Mouse (Mus musculus): ENCODE measurements at regions not wholly inside any gene's neighbourhood (a gene's known extent, or its start where the extent isn't known, plus 50 kb on each side); places are given as distances from the start of the nearest gene placed in this dataset.

- Histone ChIP-seq H3K27me3 (ENCODE audit: insufficient read depth, low read length) (no peaks in the 10 kb centered on the region), H3K9ac (ENCODE audit: low read depth, low read length) (no peak overlapping the region), H3K27ac (no peak overlapping the region), H3K4me3 (replicated peaks; ENCODE audit: low read depth, low read length) (no peak overlapping the region), H3K4me2 (ENCODE audit: low read length) (no peak overlapping the region), H3K36me3 (ENCODE audit: insufficient read depth, low read length) (no peaks in the 10 kb centered on the region), H3K9me3 (replicated peaks; ENCODE audit: low read length) (no peaks in the 10 kb centered on the region), H3K4me1 (replicated peaks; ENCODE audit: insufficient read depth, low read length) (no peaks in the 10 kb centered on the region)
- ATAC-seq (replicated peaks; ENCODE audit: low FRiP score, low read depth) (no peak), DNase-seq (ENCODE audit: low spot score) (peak; percentile 78)
- 55% methylated on average over 2 of the region's 2 CpGs for WGBS
- no peak for TF ChIP-seq CTCF (IDR thresholded peaks at IDR 0.05; ENCODE audit: low read depth)
Measured at GRCm38 (mm10) chr10:30066692-30067091, 133.7 kb downstream of the Cenpw start.

DNA sequence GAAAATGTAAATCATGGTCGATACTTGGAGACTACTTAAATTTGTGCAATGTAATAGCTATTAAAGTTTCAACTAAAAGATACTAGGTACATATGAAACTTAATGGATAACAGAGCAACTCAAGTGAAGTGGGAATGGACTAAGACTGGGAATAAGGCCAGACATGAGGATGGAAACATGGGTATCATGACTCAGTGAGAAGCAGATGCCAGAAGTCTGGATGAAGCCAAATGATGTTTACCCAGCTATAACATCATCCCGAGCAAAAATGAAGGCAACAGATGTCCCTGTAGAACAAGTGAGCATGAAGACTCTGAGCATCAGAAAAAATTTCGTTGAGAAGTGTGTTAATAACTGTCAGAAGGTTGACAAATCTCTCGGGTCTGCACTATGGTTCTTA is 169.7 kb downstream of the Cenpw start:
- no peak for TF ChIP-seq CTCF (IDR thresholded peaks at IDR 0.05; ENCODE audit: low read depth)
- Histone ChIP-seq H3K36me3 (ENCODE audit: insufficient read depth, low read length) (no peaks in the 10 kb centered on the region), H3K27ac (no peak overlapping the region), H3K27me3 (ENCODE audit: insufficient read depth, low read length) (no peaks in the 10 kb centered on the region), H3K9me3 (replicated peaks; ENCODE audit: low read length) (no peaks in the 10 kb centered on the region), H3K9ac (ENCODE audit: low read depth, low read length) (no peak overlapping the region), H3K4me3 (replicated peaks; ENCODE audit: low read depth, low read length) (no peak overlapping the region), H3K4me1 (replicated peaks; ENCODE audit: insufficient read depth, low read length) (no peaks in the 10 kb centered on the region), H3K4me2 (ENCODE audit: low read length) (no peak overlapping the region)
- DNase-seq (ENCODE audit: low spot score) (no peak), ATAC-seq (replicated peaks; ENCODE audit: low FRiP score, low read depth) (no peak)
- 64% methylated on average over 4 of the region's 4 CpGs for WGBS

GRCm38 (mm10) chr10:30002950-30003636 is 197.3 kb downstream of the Cenpw start:
- no peak overlapping the region for H3K4me3 ChIP-seq (replicated peaks; ENCODE audit: low read depth, low read length)
- H3K9ac ChIP-seq (ENCODE audit: low read depth, low read length) = no peak overlapping the region
- H3K9me3 ChIP-seq (replicated peaks; ENCODE audit: low read length) = no peaks in the 10 kb centered on the region
- no peak for TF ChIP-seq CTCF (IDR thresholded peaks at IDR 0.05; ENCODE audit: low read depth)
- no peaks in the 10 kb centered on the region for H3K27me3 ChIP-seq (ENCODE audit: insufficient read depth, low read length)
- H3K4me2 ChIP-seq (ENCODE audit: low read length) = no peak overlapping the region
- 29% methylated on average over 6 of the region's 6 CpGs for WGBS
- no peaks in the 10 kb centered on the region for H3K36me3 ChIP-seq (ENCODE audit: insufficient read depth, low read length)
- ATAC-seq (replicated peaks; ENCODE audit: low FRiP score, low read depth) (peak; percentile 52; the same call in 1 of the 2 replicates), DNase-seq (ENCODE audit: low spot score) (peak; percentile 78)
- no peak overlapping the region for H3K27ac ChIP-seq
- H3K4me1 ChIP-seq (replicated peaks; ENCODE audit: insufficient read depth, low read length) = no peaks in the 10 kb centered on the region

DNA sequence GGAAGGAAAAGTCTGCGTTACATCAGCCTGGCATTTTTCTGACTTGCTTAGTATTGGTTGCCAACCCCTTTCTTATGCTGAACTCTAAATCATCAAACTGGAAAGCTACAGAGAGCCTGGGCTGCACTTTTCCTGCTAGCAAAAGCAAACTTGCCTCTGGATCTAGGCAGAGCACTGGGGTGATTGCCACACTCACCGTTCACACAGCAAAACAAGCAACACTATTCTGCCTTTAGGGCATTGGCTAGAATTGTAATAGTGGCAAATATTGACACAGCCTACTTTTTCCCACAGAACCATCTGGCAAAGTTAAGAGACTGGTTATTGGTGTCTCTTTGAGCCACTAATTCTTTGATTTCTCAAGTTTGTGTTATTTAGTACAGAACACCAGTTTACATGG is 199.5 kb downstream of the Cenpw start:
- no peak for ATAC-seq (replicated peaks; ENCODE audit: low FRiP score, low read depth)
- no peak for TF ChIP-seq CTCF (IDR thresholded peaks at IDR 0.05; ENCODE audit: low read depth)
- Histone ChIP-seq H3K36me3 (ENCODE audit: insufficient read depth, low read length) (no peaks in the 10 kb centered on the region), H3K27ac (no peak overlapping the region), H3K27me3 (ENCODE audit: insufficient read depth, low read length) (no peaks in the 10 kb centered on the region), H3K9me3 (replicated peaks; ENCODE audit: low read length) (no peaks in the 10 kb centered on the region), H3K4me1 (replicated peaks; ENCODE audit: insufficient read depth, low read length) (no peaks in the 10 kb centered on the region), H3K9ac (ENCODE audit: low read depth, low read length) (no peak overlapping the region), H3K4me2 (ENCODE audit: low read length) (no peak overlapping the region), H3K4me3 (replicated peaks; ENCODE audit: low read depth, low read length) (no peak overlapping the region)
- no peak for DNase-seq (ENCODE audit: low spot score)
- 64% methylated on average over 2 of the region's 2 CpGs for WGBS

DNA sequence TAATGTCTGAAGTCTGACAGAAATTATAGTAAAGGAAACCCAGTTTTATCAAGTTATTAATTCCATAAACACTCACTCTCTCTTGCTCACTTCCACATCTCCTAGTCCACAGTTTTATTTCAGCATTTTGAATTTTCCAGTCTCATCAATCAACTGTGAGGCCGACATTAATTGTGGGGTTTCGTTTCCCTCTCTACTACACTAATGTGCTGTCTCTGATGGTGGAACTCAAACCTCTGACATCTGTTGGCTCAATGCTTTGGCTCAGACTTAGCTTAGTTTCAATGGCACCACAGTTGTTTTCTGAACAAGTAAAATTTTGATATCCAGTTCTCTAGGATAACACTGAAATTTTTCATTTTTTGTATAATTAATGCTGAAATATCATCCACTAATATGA is 218.8 kb downstream of the Cenpw start:
- Histone ChIP-seq H3K27ac (no peak overlapping the region), H3K4me1 (replicated peaks; ENCODE audit: insufficient read depth, low read length) (no peaks in the 10 kb centered on the region), H3K9me3 (replicated peaks; ENCODE audit: low read length) (no peaks in the 10 kb centered on the region), H3K4me2 (ENCODE audit: low read length) (no peak overlapping the region), H3K36me3 (ENCODE audit: insufficient read depth, low read length) (no peaks in the 10 kb centered on the region), H3K4me3 (replicated peaks; ENCODE audit: low read depth, low read length) (no peak overlapping the region), H3K27me3 (ENCODE audit: insufficient read depth, low read length) (no peaks in the 10 kb centered on the region), H3K9ac (ENCODE audit: low read depth, low read length) (no peak overlapping the region)
- no peak for TF ChIP-seq CTCF (IDR thresholded peaks at IDR 0.05; ENCODE audit: low read depth)
- no peak for DNase-seq (ENCODE audit: low spot score)
- WGBS = 33% methylated on average over 2 of the region's 2 CpGs
- no peak for ATAC-seq (replicated peaks; ENCODE audit: low FRiP score, low read depth)

Data from kidney, postnatal 0 days (tissue).